Mouse (Mus musculus) lung, postnatal 36 days (tissue): ENCODE results near the gene Ppp1r13b.
A peak's percentile ranks its signal among the peaks of the same experiment; 100 is the strongest.

Experiments used
- DNase-seq: peaks from one replicate; pipeline ENCODE4 v3.0.0; 2022; ENCODE audit warnings: mixed read lengths

Gene Ppp1r13b

GRCm38 (mm10) chr12:111878213-111878612 is 29.7 kb downstream of the Ppp1r13b start:
- DNase-seq: peak; percentile 93

GRCm38 (mm10) chr12:111875499-111875898 is 32.4 kb downstream of the Ppp1r13b start:
- DNase-seq: no peak

- DNase-seq: no peak
Observed at GRCm38 (mm10) chr12:111874601-111875140, 33.2 kb downstream of the Ppp1r13b start.

- no peak for DNase-seq
Observed at GRCm38 (mm10) chr12:111872079-111872478, 35.8 kb downstream of the Ppp1r13b start.

GRCm38 (mm10) chr12:111870811-111871210 is 37.1 kb downstream of the Ppp1r13b start:
- no peak for DNase-seq

GRCm38 (mm10) chr12:111869806-111870205 is 38.1 kb downstream of the Ppp1r13b start:
- no peak for DNase-seq

- no peak for DNase-seq
Observed at GRCm38 (mm10) chr12:111864206-111864824, 43.6 kb downstream of the Ppp1r13b start.

GRCm38 (mm10) chr12:111855448-111855847 is 52.5 kb downstream of the Ppp1r13b start:
- no peak for DNase-seq

- DNase-seq: no peak
Observed at GRCm38 (mm10) chr12:111853546-111853945, 54.4 kb downstream of the Ppp1r13b start.

- DNase-seq: peak; percentile 49
Observed at GRCm38 (mm10) chr12:111853011-111853436, 54.9 kb downstream of the Ppp1r13b start.

- no peak for DNase-seq
Observed at GRCm38 (mm10) chr12:111851745-111852144, 56.2 kb downstream of the Ppp1r13b start.

- peak; percentile 14 for DNase-seq
Observed at GRCm38 (mm10) chr12:111851235-111851634, 56.7 kb downstream of the Ppp1r13b start.

GRCm38 (mm10) chr12:111848300-111848798 is 59.6 kb downstream of the Ppp1r13b start:
- no peak for DNase-seq

GRCm38 (mm10) chr12:111846815-111847214 is 61.1 kb downstream of the Ppp1r13b start:
- no peak for DNase-seq

- no peak for DNase-seq
Observed at GRCm38 (mm10) chr12:111845953-111846352, 62.0 kb downstream of the Ppp1r13b start.

GRCm38 (mm10) chr12:111843470-111843869 is 64.4 kb downstream of the Ppp1r13b start:
- DNase-seq: no peak

- DNase-seq: no peak
Observed at GRCm38 (mm10) chr12:111842565-111843433, 65.1 kb downstream of the Ppp1r13b start.

- no peak for DNase-seq
Observed at GRCm38 (mm10) chr12:111833457-111833856, 74.5 kb downstream of the Ppp1r13b start.

GRCm38 (mm10) chr12:111832643-111833042 is 75.3 kb downstream of the Ppp1r13b start:
- no peak for DNase-seq

GRCm38 (mm10) chr12:111830375-111830774 is 77.5 kb downstream of the Ppp1r13b start:
- DNase-seq: no peak

GRCm38 (mm10) chr12:111829954-111830353 is 78.0 kb downstream of the Ppp1r13b start:
- DNase-seq: no peak

- no peak for DNase-seq
Observed at GRCm38 (mm10) chr12:111829447-111829846, 78.5 kb downstream of the Ppp1r13b start.

- DNase-seq: no peak
Observed at GRCm38 (mm10) chr12:111827556-111827955, 80.4 kb downstream of the Ppp1r13b start.

- DNase-seq: no peak
Observed at GRCm38 (mm10) chr12:111821931-111822330, 86.0 kb downstream of the Ppp1r13b start.
